Mouse (Mus musculus): Measurements from ENCODE around the gene Olfr716. TPM values are rescaled to one million over a fixed set of nuclear protein-coding genes. Genes with fewer than 3 reads are reported as not detected.
"Not testable (repeated sequence)": the region's sequence is repeated elsewhere in the genome, so short reads cannot be mapped to it uniquely, and the experiment has no call there.

Olfr716 gene
- polyA plus RNA-seq (2012; rRNA removed), result not detected in 2 replicates
- polyA plus RNA-seq (2014; fragmentation: Nextera tagmentation; extraction: Ambion mirVana), result not detected in 2 replicates

DNA sequence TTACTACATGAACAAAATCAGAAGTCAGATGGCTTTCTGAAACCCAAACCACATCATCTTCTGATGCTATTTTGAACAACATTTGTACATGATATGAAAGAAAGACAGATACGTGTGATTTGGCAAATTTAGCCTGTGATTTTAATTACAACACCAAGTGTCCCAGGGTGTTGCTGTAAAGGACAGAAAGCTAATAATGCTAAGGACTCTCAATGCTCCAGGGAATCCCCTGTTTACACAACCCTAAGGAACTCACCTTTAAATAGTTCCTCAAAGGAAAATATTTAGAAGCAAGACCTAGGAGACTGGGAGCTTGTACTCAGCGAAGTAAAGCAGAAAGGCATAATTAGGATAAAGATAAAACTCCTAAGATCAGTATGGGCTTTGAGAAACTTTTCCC, at the start of gene Olfr716:
TSS of gene Olfr716 (plus strand) at position 301 of the 400 bp plus-strand sequence.
- H3K9me3 ChIP-seq (ENCODE audit: control insufficient read depth, low read length); DNase-seq (ENCODE audit: low spot score); H3K4me2 ChIP-seq (replicated peaks; ENCODE audit: low read depth, low read length, severe bottlenecking); H3K27me3 ChIP-seq (ENCODE audit: control insufficient read depth, insufficient read depth, low read length); H3K36me3 ChIP-seq (ENCODE audit: control insufficient read depth, insufficient read depth, low read length); H3K4me3 ChIP-seq (replicated peaks; ENCODE audit: low read length); H3K27ac ChIP-seq (replicated peaks; ENCODE audit: low read depth, low read length); H3K4me1 ChIP-seq (ENCODE audit: control insufficient read depth, insufficient read depth, low read length); ATAC-seq (ENCODE audit: low FRiP score, low read depth); H3K9ac ChIP-seq (ENCODE audit: low read depth, low read length, severe bottlenecking): not testable (repeated sequence)
- WGBS, result 77% methylated on average over 2 of the region's 2 CpGs

DNA sequence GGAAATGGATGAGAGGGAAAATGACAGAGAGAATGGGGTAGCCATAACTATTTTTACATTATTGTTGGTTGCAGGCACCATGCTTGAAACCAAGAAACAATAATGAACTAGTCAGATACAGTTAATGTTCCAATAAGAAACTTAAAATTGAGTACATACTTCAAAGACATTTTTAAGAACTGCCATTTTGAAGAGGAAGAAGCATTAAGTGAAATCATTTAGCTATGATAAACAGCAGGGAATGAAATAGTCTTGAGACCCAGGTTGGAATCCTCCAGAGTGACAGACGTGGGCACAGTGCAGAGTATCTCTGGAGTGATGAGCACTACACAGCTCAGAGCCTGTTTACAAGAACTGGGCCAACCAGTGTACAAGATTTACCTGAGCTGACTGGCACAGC, 45.2 kb upstream of the Olfr716 start, which contains the start of gene Olfr17:
TSS of gene Olfr17 (plus strand) at position 301 of the 400 bp plus-strand sequence.
- no peak within 1 kb of the TSS for H3K9ac ChIP-seq (ENCODE audit: low read depth, low read length, severe bottlenecking)
- no peak for DNase-seq (ENCODE audit: low spot score)
- no peak for ATAC-seq (ENCODE audit: low FRiP score, low read depth)
- no peak within 1 kb of the TSS for H3K4me3 ChIP-seq (replicated peaks; ENCODE audit: low read length)
- no peaks in the 10 kb centered on the region for H3K27me3 ChIP-seq (ENCODE audit: control insufficient read depth, insufficient read depth, low read length)
- no peak for TF ChIP-seq POLR2A (IDR thresholded peaks at IDR 0.05; ENCODE audit: borderline replicate concordance, extremely low read depth, insufficient read depth, insufficient read length)
- H3K4me2 ChIP-seq (replicated peaks; ENCODE audit: low read depth, low read length, severe bottlenecking), result no peak within 1 kb of the TSS
- no peaks in the 10 kb centered on the region for H3K36me3 ChIP-seq (ENCODE audit: control insufficient read depth, insufficient read depth, low read length)
- WGBS, result 52% methylated on average over 1 of the region's 1 CpGs
- H3K4me1 ChIP-seq (ENCODE audit: control insufficient read depth, insufficient read depth, low read length), result no peaks in the 10 kb centered on the region
- H3K9me3 ChIP-seq (ENCODE audit: control insufficient read depth, low read length), result no peaks in the 10 kb centered on the region
- H3K27ac ChIP-seq (replicated peaks; ENCODE audit: low read depth, low read length), result no peak within 1 kb of the TSS

DNA sequence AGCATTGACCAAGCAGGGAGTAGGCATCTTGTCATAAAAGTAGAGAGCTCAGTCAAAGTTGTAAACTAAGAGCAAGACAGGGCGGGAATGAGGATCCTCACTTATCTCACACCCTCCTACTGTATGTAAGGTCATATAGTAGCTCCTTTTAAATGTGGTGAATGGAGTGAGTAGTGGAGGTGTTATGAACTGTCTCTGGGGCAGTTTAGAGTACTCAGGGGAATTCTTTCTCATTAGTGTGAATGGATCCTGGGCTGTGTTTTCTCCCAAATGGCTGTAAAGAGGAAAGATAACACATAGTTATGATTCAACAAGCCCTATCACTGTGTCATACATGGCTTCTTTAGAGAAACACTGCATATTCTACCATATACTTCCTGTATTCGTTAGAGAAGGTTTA, 27.9 kb upstream of the Olfr716 start, which contains the start of gene Olfr715b:
TSS of gene Olfr715b (minus strand) at position 101 of the 400 bp plus-strand sequence.
- H3K4me1 ChIP-seq (ENCODE audit: control insufficient read depth, insufficient read depth, low read length); H3K27me3 ChIP-seq (ENCODE audit: control insufficient read depth, insufficient read depth, low read length); H3K4me3 ChIP-seq (replicated peaks; ENCODE audit: low read length); ATAC-seq (ENCODE audit: low FRiP score, low read depth); H3K36me3 ChIP-seq (ENCODE audit: control insufficient read depth, insufficient read depth, low read length); DNase-seq (ENCODE audit: low spot score); H3K4me2 ChIP-seq (replicated peaks; ENCODE audit: low read depth, low read length, severe bottlenecking); H3K27ac ChIP-seq (replicated peaks; ENCODE audit: low read depth, low read length); H3K9ac ChIP-seq (ENCODE audit: low read depth, low read length, severe bottlenecking); H3K9me3 ChIP-seq (ENCODE audit: control insufficient read depth, low read length): not testable (repeated sequence)
- 48% methylated on average over 1 of the region's 2 CpGs for WGBS

DNA sequence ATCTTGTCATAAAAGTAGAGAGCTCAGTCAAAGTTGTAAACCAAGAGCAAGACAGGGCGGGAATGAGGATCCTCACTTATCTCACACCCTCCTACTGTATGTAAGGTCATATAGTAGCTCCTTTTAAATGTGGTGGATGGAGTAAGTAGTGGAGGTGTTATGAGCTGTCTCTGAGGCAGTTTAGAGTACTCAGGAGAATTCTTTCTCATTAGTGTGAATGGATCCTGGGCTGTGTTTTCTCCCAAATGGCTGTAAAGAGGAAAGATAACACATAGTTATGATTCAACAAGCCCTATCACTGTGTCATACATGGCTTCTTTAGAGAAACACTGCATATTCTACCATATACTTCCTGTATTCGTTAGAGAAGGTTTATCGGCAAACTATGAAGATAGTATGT, 7.1 kb upstream of the Olfr716 start, which contains the start of gene Olfr715:
TSS of gene Olfr715 (minus strand) at position 101 of the 400 bp plus-strand sequence.
- not testable (repeated sequence) for H3K4me3 ChIP-seq (replicated peaks; ENCODE audit: low read length); DNase-seq (ENCODE audit: low spot score); H3K27ac ChIP-seq (replicated peaks; ENCODE audit: low read depth, low read length); H3K36me3 ChIP-seq (ENCODE audit: control insufficient read depth, insufficient read depth, low read length); H3K9ac ChIP-seq (ENCODE audit: low read depth, low read length, severe bottlenecking); H3K4me2 ChIP-seq (replicated peaks; ENCODE audit: low read depth, low read length, severe bottlenecking); H3K4me1 ChIP-seq (ENCODE audit: control insufficient read depth, insufficient read depth, low read length); ATAC-seq (ENCODE audit: low FRiP score, low read depth); H3K27me3 ChIP-seq (ENCODE audit: control insufficient read depth, insufficient read depth, low read length); H3K9me3 ChIP-seq (ENCODE audit: control insufficient read depth, low read length)
- 70% methylated on average over 1 of the region's 3 CpGs for WGBS

DNA sequence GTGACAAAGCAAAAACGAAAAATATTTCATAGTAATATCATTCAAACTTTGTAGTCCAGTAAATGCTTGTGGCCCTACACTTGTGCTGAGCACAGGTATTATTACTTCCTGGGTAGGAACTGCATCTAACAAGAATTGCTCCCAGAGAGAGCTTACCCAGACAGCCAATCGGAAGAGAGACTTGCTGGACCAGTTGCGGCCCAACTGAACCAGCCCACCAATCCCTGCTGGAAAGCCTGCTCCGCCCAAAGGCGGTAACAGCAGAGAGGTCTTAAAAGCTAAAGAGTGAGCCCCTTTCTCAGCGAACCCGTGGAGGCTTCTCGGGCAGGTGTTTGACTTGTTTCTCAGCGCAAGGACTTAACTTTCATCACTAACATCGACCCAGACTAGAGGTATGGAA, 28.6 kb downstream of the Olfr716 start, which contains the start of gene Nlrp14:
TSS of gene Nlrp14 (plus strand) at position 301 of the 400 bp plus-strand sequence.
- Histone ChIP-seq H3K36me3 (ENCODE audit: control insufficient read depth, insufficient read depth, low read length) (no peaks in the 10 kb centered on the region), H3K9me3 (ENCODE audit: control insufficient read depth, low read length) (no peaks in the 10 kb centered on the region), H3K27me3 (ENCODE audit: control insufficient read depth, insufficient read depth, low read length) (no peaks in the 10 kb centered on the region), H3K27ac (replicated peaks; ENCODE audit: low read depth, low read length) (no peak within 1 kb of the TSS), H3K4me3 (replicated peaks; ENCODE audit: low read length) (no peak within 1 kb of the TSS), H3K4me2 (replicated peaks; ENCODE audit: low read depth, low read length, severe bottlenecking) (no peak within 1 kb of the TSS), H3K9ac (ENCODE audit: low read depth, low read length, severe bottlenecking) (no peak within 1 kb of the TSS), H3K4me1 (ENCODE audit: control insufficient read depth, insufficient read depth, low read length) (no peaks in the 10 kb centered on the region)
- no peak for DNase-seq (ENCODE audit: low spot score)
- WGBS, result 74% methylated on average over 10 of the region's 10 CpGs
- no peak for TF ChIP-seq POLR2A (IDR thresholded peaks at IDR 0.05; ENCODE audit: borderline replicate concordance, extremely low read depth, insufficient read depth, insufficient read length)
- ATAC-seq (ENCODE audit: low FRiP score, low read depth), result no peak

DNA sequence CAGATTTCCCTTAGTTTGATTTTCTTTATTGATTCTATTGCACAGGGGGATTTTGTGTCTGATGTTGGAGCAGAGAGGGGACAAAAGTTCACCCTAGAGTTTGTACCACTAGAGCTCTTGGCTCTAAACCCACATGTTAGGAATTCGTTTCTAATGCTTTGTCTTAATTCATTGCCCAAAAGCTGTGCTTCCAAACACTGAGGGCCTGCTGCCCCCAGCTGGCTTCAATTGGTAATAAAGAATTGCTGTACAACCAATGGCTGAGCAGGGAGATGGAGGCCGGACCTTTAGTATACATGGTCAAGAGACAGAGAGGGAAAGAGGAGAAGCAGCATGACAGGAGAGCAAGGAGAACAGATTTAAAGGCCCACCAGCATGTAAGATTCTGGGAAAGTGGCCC, 42.3 kb downstream of the Olfr716 start:
- Histone ChIP-seq H3K36me3 (ENCODE audit: control insufficient read depth, insufficient read depth, low read length) (no peaks in the 10 kb centered on the region), H3K9ac (ENCODE audit: low read depth, low read length, severe bottlenecking) (no peak overlapping the region), H3K4me1 (ENCODE audit: control insufficient read depth, insufficient read depth, low read length) (no peaks in the 10 kb centered on the region), H3K27me3 (ENCODE audit: control insufficient read depth, insufficient read depth, low read length) (no peaks in the 10 kb centered on the region), H3K9me3 (ENCODE audit: control insufficient read depth, low read length) (no peaks in the 10 kb centered on the region), H3K27ac (replicated peaks; ENCODE audit: low read depth, low read length) (no peak overlapping the region), H3K4me3 (replicated peaks; ENCODE audit: low read length) (no peak overlapping the region), H3K4me2 (replicated peaks; ENCODE audit: low read depth, low read length, severe bottlenecking) (no peak overlapping the region)
- no peak for TF ChIP-seq POLR2A (IDR thresholded peaks at IDR 0.05; ENCODE audit: borderline replicate concordance, extremely low read depth, insufficient read depth, insufficient read length)
- DNase-seq (ENCODE audit: low spot score), result no peak
- ATAC-seq (ENCODE audit: low FRiP score, low read depth), result no peak
- WGBS, result 46% methylated on average over 2 of the region's 2 CpGs

Other genes starting within 250 kb of the Olfr716 start
- not detected in 2 replicates for gene Olfr707, start 237.1 kb upstream of the Olfr716 start, polyA plus RNA-seq (2012; rRNA removed)
- gene Olfr707, start 237.1 kb upstream of the Olfr716 start, polyA plus RNA-seq (2014; fragmentation: Nextera tagmentation; extraction: Ambion mirVana), result not detected in 2 replicates
- not detected in 2 replicates for gene Olfr1532-ps1, start 230.3 kb upstream of the Olfr716 start, polyA plus RNA-seq (2012; rRNA removed)
- gene Olfr1532-ps1, start 230.3 kb upstream of the Olfr716 start, polyA plus RNA-seq (2014; fragmentation: Nextera tagmentation; extraction: Ambion mirVana), result not detected in 2 replicates
- gene Olfr709-ps1, start 206.1 kb upstream of the Olfr716 start, polyA plus RNA-seq (2012; rRNA removed), result not detected in 2 replicates
- gene Olfr709-ps1, start 206.1 kb upstream of the Olfr716 start, polyA plus RNA-seq (2014; fragmentation: Nextera tagmentation; extraction: Ambion mirVana), result not detected in 2 replicates
- gene Olfr710, start 190.0 kb upstream of the Olfr716 start, polyA plus RNA-seq (2012; rRNA removed), result not detected in 2 replicates
- gene Olfr710, start 190.0 kb upstream of the Olfr716 start, polyA plus RNA-seq (2014; fragmentation: Nextera tagmentation; extraction: Ambion mirVana), result not detected in 2 replicates
- gene Olfr6, start 174.4 kb upstream of the Olfr716 start, polyA plus RNA-seq (2012; rRNA removed), result not detected in 2 replicates
- not detected in 2 replicates for gene Olfr6, start 174.4 kb upstream of the Olfr716 start, polyA plus RNA-seq (2014; fragmentation: Nextera tagmentation; extraction: Ambion mirVana)
- gene Olfr711, start 162.9 kb upstream of the Olfr716 start, polyA plus RNA-seq (2012; rRNA removed), result not detected in 2 replicates
- not detected in 2 replicates for gene Olfr711, start 162.9 kb upstream of the Olfr716 start, polyA plus RNA-seq (2014; fragmentation: Nextera tagmentation; extraction: Ambion mirVana)
- gene Olfr2, start 132.3 kb upstream of the Olfr716 start, polyA plus RNA-seq (2012; rRNA removed), result not detected in 2 replicates
- gene Olfr2, start 132.3 kb upstream of the Olfr716 start, polyA plus RNA-seq (2014; fragmentation: Nextera tagmentation; extraction: Ambion mirVana), result not detected in 2 replicates
- not detected in 2 replicates for gene Olfr713, start 107.2 kb upstream of the Olfr716 start, polyA plus RNA-seq (2012; rRNA removed)
- gene Olfr713, start 107.2 kb upstream of the Olfr716 start, polyA plus RNA-seq (2014; fragmentation: Nextera tagmentation; extraction: Ambion mirVana), result not detected in 2 replicates
- gene Olfr714, start 67.3 kb upstream of the Olfr716 start, polyA plus RNA-seq (2012; rRNA removed), result not detected in 2 replicates
- gene Olfr714, start 67.3 kb upstream of the Olfr716 start, polyA plus RNA-seq (2014; fragmentation: Nextera tagmentation; extraction: Ambion mirVana), result not detected in 2 replicates
- gene Olfr17, start 45.1 kb upstream of the Olfr716 start, polyA plus RNA-seq (2012; rRNA removed), result not detected in 2 replicates
- gene Olfr17, start 45.1 kb upstream of the Olfr716 start, polyA plus RNA-seq (2014; fragmentation: Nextera tagmentation; extraction: Ambion mirVana), result not detected in 2 replicates
- gene Olfr715b, start 28.0 kb upstream of the Olfr716 start, polyA plus RNA-seq (2012; rRNA removed), result not detected in 2 replicates
- not detected in 2 replicates for gene Olfr715b, start 28.0 kb upstream of the Olfr716 start, polyA plus RNA-seq (2014; fragmentation: Nextera tagmentation; extraction: Ambion mirVana)
- not detected in 2 replicates for gene Olfr715, start 7.2 kb upstream of the Olfr716 start, polyA plus RNA-seq (2012; rRNA removed)
- gene Olfr715, start 7.2 kb upstream of the Olfr716 start, polyA plus RNA-seq (2014; fragmentation: Nextera tagmentation; extraction: Ambion mirVana), result not detected in 2 replicates
- gene Nlrp14, start 28.7 kb downstream of the Olfr716 start, polyA plus RNA-seq (2012; rRNA removed), result 0.05 TPM in 1 of 2 replicates, not detected in the other
- gene Nlrp14, start 28.7 kb downstream of the Olfr716 start, polyA plus RNA-seq (2014; fragmentation: Nextera tagmentation; extraction: Ambion mirVana), result not detected in 2 replicates
- gene Rbmxl2, start 71.1 kb downstream of the Olfr716 start, polyA plus RNA-seq (2012; rRNA removed), result not detected in 2 replicates
- gene Rbmxl2, start 71.1 kb downstream of the Olfr716 start, polyA plus RNA-seq (2014; fragmentation: Nextera tagmentation; extraction: Ambion mirVana), result not detected in 2 replicates
- 4.3 and 5.0 TPM in 2 replicates for gene Syt9, start 232.4 kb downstream of the Olfr716 start, polyA plus RNA-seq (2012; rRNA removed)
- gene Syt9, start 232.4 kb downstream of the Olfr716 start, polyA plus RNA-seq (2014; fragmentation: Nextera tagmentation; extraction: Ambion mirVana), result 3.9 and 5.7 TPM in 2 replicates